Mouse (Mus musculus) cerebellum, adult 2 months (tissue): ENCODE measurements around the gene Sco1. TPM values are rescaled to one million over a fixed set of nuclear protein-coding genes. Genes with fewer than 3 reads are reported as not detected.

Source experiments
- DNase-seq, 2 experiments: peaks; one replicate each; pipeline ENCODE4 v3.0.0; 2021
- H3K27ac ChIP-seq: fragments of 200-500 bp; 2 replicates; pipeline ENCODE4 v1.5.1; 2012; ENCODE audit warnings: low read length, control low read depth, inconsistent platforms; ENCODE audit not compliant: insufficient read depth
- H3K27me3 ChIP-seq: fragments of 200-500 bp; 2 replicates; pipeline ENCODE4 v1.6.1; 2012; ENCODE audit warnings: inconsistent platforms, mild to moderate bottlenecking, low read length, moderate library complexity; ENCODE audit not compliant: control insufficient read depth, insufficient read depth
- H3K4me1 ChIP-seq: fragments of 200-500 bp; 2 replicates; pipeline ENCODE4 v1.6.1; 2011; ENCODE audit warnings: low read length; ENCODE audit not compliant: control insufficient read depth, insufficient read depth
- H3K4me3 ChIP-seq: fragments of 200-500 bp; replicated peaks from 2 replicates; pipeline ENCODE3; 2011; ENCODE audit warnings: mild to moderate bottlenecking, low read depth, low read length, control low read depth; ENCODE audit not compliant: insufficient read depth
- CTCF ChIP-seq: fragments of 200-500 bp; IDR thresholded peaks from 2 replicates; pipeline ENCODE4 v1.5.1; 2011; ENCODE audit warnings: low read depth, mild to moderate bottlenecking, control low read depth, low read length, moderate library complexity, borderline replicate concordance; ENCODE audit not compliant: insufficient read depth
- POLR2A ChIP-seq: fragments of 200-500 bp; IDR thresholded peaks from 2 replicates; pipeline ENCODE4 v1.6.1; 2011; ENCODE audit warnings: low read length, control low read depth, borderline replicate concordance; ENCODE audit not compliant: insufficient read depth
- WGBS: fragments of 180-500 bp; shearing (Covaris S2); methylation state at CpG from one replicate; pipeline ENCODE4 v1.1.7; 2018; 5-methylcytosine and 5-hydroxymethylcytosine counted together
- polyA plus RNA-seq: library from polyadenylated mRNA; depleted of rRNA; stranded (reverse); fragments of >200 nt; gene quantifications from 2 replicates; pipeline ENCODE4 v1.2.3, GENCODE M21; 2012; rRNA removed

Gene Sco1
- polyA plus RNA-seq, result 7.4 and 8.6 TPM in 2 replicates

DNA sequence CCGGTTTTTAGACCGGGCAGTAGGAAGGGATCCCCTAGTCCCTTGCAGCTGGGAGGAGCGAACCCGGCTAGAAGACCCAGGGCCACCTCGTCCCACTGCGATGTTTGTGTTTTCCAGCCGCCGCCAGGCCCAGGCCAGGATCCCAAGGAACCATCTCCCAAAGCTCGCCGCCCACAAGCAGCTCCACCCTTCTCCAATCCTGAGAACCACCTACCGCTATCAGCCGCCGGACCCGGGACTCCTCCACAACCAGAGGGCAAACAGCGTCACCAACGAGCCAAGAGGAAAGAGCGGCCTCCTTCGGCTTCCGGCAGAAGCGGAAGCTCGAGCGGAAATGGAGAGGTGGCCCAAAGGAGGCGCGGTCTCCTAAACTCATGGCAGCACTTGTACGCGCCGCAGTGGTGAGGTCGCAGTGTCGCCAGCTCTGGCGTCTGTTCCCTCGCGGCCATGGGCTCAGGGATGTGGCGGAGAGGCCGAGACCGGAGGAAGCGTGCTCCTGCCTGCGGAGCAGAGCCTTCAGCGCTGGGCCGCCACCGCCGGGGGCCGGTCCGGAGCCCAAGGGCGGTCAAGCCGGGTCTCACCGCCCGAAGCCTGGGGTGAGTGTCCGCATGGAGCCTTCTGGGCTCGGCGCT is at the start of gene Sco1, which contains the start of gene Adprm:
Gene Sco1 (plus strand): TSS at position 350 of the 632 bp plus-strand sequence.
Gene Adprm (minus strand): TSS at position 274 of the 632 bp plus-strand sequence.
- Histone ChIP-seq H3K4me1 (no peaks in the 10 kb centered on the region), H3K27me3 (no peaks in the 10 kb centered on the region), H3K27ac (0 out of 2 replicates have a peak within 1 kb of the TSS, but pooled peaks have one; percentile 11), H3K4me3 (peak within 1 kb of the TSS; percentile 71)
- peak; percentile 90 for DNase-seq
- WGBS, result under 1% methylated on average over 50 of the region's 50 CpGs
- TF ChIP-seq POLR2A (peak; percentile 72), CTCF (no peak)

DNA sequence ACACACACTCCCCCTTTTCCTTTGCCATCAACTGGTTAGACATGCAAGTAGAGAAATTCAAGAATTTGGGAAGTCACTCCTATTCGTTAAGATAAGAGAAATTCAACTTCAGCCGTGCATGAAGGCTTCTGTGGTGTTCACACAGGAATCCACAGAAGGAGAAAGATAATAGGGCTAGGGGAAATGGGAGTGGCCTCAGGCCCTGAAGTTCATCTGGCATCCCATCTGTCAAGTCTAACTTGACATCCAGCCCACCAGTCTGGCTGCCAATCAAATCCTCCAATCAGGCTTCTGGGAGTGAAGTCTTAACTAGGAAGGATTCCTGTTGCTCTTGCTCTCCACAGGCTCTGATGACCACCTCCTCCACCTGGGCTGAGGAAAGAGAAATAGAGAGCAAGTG is 49.6 kb upstream of the Sco1 start:
- WGBS, result 38% methylated on average over 2 of the region's 2 CpGs
- Histone ChIP-seq H3K27ac (no peak overlapping the region), H3K27me3 (no peaks in the 10 kb centered on the region), H3K4me3 (no peak overlapping the region), H3K4me1 (peaks cover 12% of the 10 kb centered on the region)
- no peak for TF ChIP-seq CTCF
- no peak for TF ChIP-seq POLR2A
- no peak for DNase-seq

- WGBS, result 49% methylated on average over 8 of the region's 8 CpGs
- peak in 1 of 2 experiments; percentile 34 for DNase-seq
- Histone ChIP-seq H3K27ac (no peak overlapping the region), H3K4me3 (no peak overlapping the region), H3K4me1 (peaks cover 7% of the 10 kb centered on the region), H3K27me3 (no peaks in the 10 kb centered on the region)
- TF ChIP-seq POLR2A, result no peak
- no peak for TF ChIP-seq CTCF
Observed at GRCm38 (mm10) chr11:67007961-67008360, 44.5 kb upstream of the Sco1 start.

- Histone ChIP-seq H3K4me1 (peaks cover 7% of the 10 kb centered on the region), H3K27me3 (no peaks in the 10 kb centered on the region), H3K27ac (no peak overlapping the region), H3K4me3 (no peak overlapping the region)
- TF ChIP-seq CTCF, result no peak
- no peak for TF ChIP-seq POLR2A
- WGBS, result 92% methylated on average over 4 of the region's 4 CpGs
- no peak for DNase-seq
Observed at GRCm38 (mm10) chr11:67008528-67008927, 43.9 kb upstream of the Sco1 start.

GRCm38 (mm10) chr11:67010430-67010829 is 42.0 kb upstream of the Sco1 start:
- DNase-seq, result no peak
- no peaks in the 10 kb centered on the region for H3K27me3 ChIP-seq
- H3K27ac ChIP-seq, result no peak overlapping the region
- 11% methylated on average over 8 of the region's 8 CpGs for WGBS
- H3K4me3 ChIP-seq, result no peak overlapping the region
- peaks cover 7% of the 10 kb centered on the region for H3K4me1 ChIP-seq
- TF ChIP-seq CTCF, result no peak

GRCm38 (mm10) chr11:67011635-67012034 is 40.8 kb upstream of the Sco1 start:
- no peak overlapping the region for H3K27ac ChIP-seq
- TF ChIP-seq CTCF, result no peak
- no peak for TF ChIP-seq POLR2A
- no peak for DNase-seq
- H3K4me3 ChIP-seq, result no peak overlapping the region
- H3K4me1 ChIP-seq, result peaks cover 7% of the 10 kb centered on the region
- no peaks in the 10 kb centered on the region for H3K27me3 ChIP-seq
- WGBS, result 82% methylated on average over 4 of the region's 4 CpGs

DNA sequence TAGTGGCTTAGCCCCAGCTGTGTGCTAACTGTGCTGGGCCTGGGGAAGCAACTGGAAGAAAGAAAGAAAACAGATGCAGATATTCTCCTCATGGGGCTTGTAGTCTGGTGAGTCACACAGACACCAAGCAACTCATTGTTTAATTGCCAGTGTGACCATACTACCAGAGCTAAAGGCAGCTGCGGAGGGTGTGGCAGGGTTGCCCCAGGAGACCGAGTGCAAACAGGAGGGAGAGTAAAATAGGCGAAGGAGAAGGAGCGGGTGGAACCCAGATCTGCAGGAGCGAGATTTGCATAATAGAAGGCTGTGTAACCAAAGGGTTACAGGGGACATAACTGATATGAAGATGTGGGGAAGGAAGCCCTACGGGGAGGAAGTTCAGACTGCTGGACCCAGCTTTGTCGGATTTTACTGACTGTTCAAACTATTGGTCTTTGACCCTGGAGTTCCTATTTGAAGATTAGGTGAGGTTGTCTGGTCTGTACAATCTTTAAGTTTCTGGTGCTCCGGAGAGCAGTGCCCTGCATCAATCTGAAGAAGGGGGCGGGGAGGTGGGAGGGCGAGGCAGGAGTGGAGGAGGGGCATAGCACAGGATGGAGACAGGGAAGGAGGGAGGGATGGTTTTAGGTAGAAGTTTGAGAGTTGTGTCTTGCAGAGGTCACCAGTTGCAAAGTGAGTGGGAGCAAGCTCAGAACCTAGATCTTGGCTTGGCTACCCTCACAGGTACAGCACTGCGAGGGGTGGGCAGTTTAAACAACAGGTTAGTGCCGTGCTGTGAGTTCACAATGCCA is 34.5 kb upstream of the Sco1 start:
- H3K27me3 ChIP-seq, result no peaks in the 10 kb centered on the region
- WGBS, result 35% methylated on average over 12 of the region's 12 CpGs
- no peak for DNase-seq
- no peaks in the 10 kb centered on the region for H3K4me1 ChIP-seq
- TF ChIP-seq CTCF, result no peak
- no peak for TF ChIP-seq POLR2A
- H3K4me3 ChIP-seq, result no peak overlapping the region
- no peak overlapping the region for H3K27ac ChIP-seq
